11 mouse cellular contexts compared by ENCODE assay signal in the genomic region with DNA sequence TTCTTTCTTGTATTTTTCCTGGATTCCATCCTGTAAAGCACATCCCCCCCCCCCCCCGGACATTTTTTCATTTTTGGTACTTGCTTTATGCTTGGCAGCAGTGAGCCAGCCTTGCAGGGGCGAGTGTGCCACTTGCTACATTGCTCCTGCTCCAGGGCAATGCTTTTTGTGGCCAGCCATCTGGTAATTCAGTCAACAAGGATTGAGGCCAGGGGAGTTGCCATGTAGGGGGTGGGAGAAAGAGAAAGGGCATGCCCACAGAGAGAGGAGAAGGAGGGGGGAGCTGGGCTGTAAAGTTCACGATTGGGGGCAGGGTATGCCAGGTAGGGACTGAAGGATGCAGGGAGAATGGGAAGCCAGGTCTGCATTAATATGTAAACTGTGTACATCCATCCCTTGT.
"Had no signal": no experiment of that assay in that cellular context is flagged by ENCODE, and none has a peak within 500 bp of the region (broad histone marks: within the 10 kb centered on the region; RNA-seq: fewer than 3 reads in every experiment).

No protein-coding gene starts in this region.

- H3K9me3 ChIP-seq: limb, embryonic 13.5 days; midbrain, embryonic 15.5 days; neural tube, embryonic 12.5 days had no signal

- H3K4me2 ChIP-seq: limb, embryonic 13.5 days; midbrain, embryonic 15.5 days; neural tube, embryonic 12.5 days had no signal

- ATAC-seq: midbrain, embryonic 15.5 days had no signal

- H3K27me3 ChIP-seq: limb, embryonic 13.5 days; midbrain, embryonic 15.5 days; neural tube, embryonic 12.5 days had no signal

- H3K9ac ChIP-seq: limb, embryonic 13.5 days; liver, embryonic 14.5 days; midbrain, embryonic 15.5 days; neural tube, embryonic 12.5 days had no signal

- H3K36me3 ChIP-seq: midbrain, embryonic 15.5 days; neural tube, embryonic 12.5 days had no signal

- H3K4me1 ChIP-seq: neural tube, embryonic 12.5 days had no signal

- H3K27ac ChIP-seq: kidney, postnatal 0 days; limb, embryonic 13.5 days; liver, embryonic 14.5 days; midbrain, embryonic 15.5 days; neural tube, embryonic 12.5 days; stomach, postnatal 0 days had no signal

- DNase-seq: kidney, postnatal 36 days; layer of hippocampus, adult 9-11 months; layer of hippocampus, postnatal 36 days; left cerebral cortex, postnatal 4 days; lung, adult 18-20 months had no signal

- H3K4me3 ChIP-seq: limb, embryonic 13.5 days; midbrain, embryonic 15.5 days; neural tube, embryonic 12.5 days had no signal
